Mouse (Mus musculus): ENCODE measurements at regions not wholly inside any gene's neighbourhood (a gene's known extent, or its start where the extent isn't known, plus 50 kb on each side); places are given as distances from the start of the nearest gene placed in this dataset.

- Histone ChIP-seq H3K36me3 (no peaks in the 10 kb centered on the region), H3K27ac (replicated peaks) (no peak overlapping the region), H3K4me3 (replicated peaks) (no peak overlapping the region), H3K9ac (replicated peaks) (no peak overlapping the region), H3K9me3 (replicated peaks) (no peaks in the 10 kb centered on the region), H3K4me2 (no peak overlapping the region), H3K4me1 (no peaks in the 10 kb centered on the region), H3K27me3 (replicated peaks) (no peaks in the 10 kb centered on the region)
- no peak for ATAC-seq (ENCODE audit: low FRiP score)
- WGBS = 82% methylated on average over 6 of the region's 6 CpGs
These were observed 91.2 kb upstream of the E2f7 start for GRCm38 (mm10) chr10:110654070-110654469.

DNA sequence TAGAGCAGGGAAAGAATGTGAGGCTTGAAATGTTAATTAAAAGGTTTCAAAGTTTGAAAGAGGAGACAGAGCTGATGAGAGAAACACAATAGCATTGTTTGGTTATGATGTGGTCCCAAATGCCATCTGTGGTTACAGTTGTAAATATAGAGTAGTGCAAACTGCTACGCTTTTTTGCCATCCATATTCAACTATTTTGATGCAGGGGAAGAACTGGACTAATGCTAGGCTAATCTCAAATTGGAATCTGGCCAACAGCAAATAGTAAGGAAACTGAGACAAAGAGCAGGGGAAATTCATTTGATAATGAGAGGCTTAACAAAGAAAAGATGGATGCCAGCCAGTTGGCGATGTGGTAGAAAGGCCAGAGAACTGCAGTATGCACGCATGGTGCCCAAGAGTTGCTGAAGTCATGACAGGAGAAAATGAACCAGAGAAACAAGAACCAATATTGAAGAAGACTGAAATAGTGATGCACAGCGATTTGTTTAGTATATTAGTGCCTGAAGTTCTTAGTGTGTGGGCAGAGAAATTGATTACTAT, 87.0 kb upstream of the E2f7 start:
- H3K4me3 ChIP-seq (replicated peaks) = no peak overlapping the region
- ATAC-seq (ENCODE audit: low FRiP score) = no peak
- H3K9me3 ChIP-seq (replicated peaks) = no peaks in the 10 kb centered on the region
- 91% methylated on average over 4 of the region's 4 CpGs for WGBS
- H3K9ac ChIP-seq (replicated peaks) = no peak overlapping the region
- no peak overlapping the region for H3K4me2 ChIP-seq
- no peaks in the 10 kb centered on the region for H3K36me3 ChIP-seq
- no peak overlapping the region for H3K27ac ChIP-seq (replicated peaks)
- H3K27me3 ChIP-seq (replicated peaks) = no peaks in the 10 kb centered on the region
- no peaks in the 10 kb centered on the region for H3K4me1 ChIP-seq

- H3K9ac ChIP-seq (replicated peaks) = no peak overlapping the region
- H3K4me1 ChIP-seq = no peaks in the 10 kb centered on the region
- H3K27me3 ChIP-seq (replicated peaks) = no peaks in the 10 kb centered on the region
- no peak overlapping the region for H3K4me2 ChIP-seq
- H3K4me3 ChIP-seq (replicated peaks) = no peak overlapping the region
- WGBS = 63% methylated on average over 4 of the region's 4 CpGs
- no peak for ATAC-seq (ENCODE audit: low FRiP score)
- H3K27ac ChIP-seq (replicated peaks) = no peak overlapping the region
- no peaks in the 10 kb centered on the region for H3K9me3 ChIP-seq (replicated peaks)
- H3K36me3 ChIP-seq = no peaks in the 10 kb centered on the region
These were observed 68.7 kb upstream of the E2f7 start for GRCm38 (mm10) chr10:110676503-110676902.
